Mouse (Mus musculus) midbrain, embryonic 12.5 days (tissue): ENCODE results near the gene Impdh1. TPM values are rescaled to one million over a fixed set of nuclear protein-coding genes. Genes with fewer than 3 reads are reported as not detected.
"Not testable (repeated sequence)": the region's sequence is repeated elsewhere in the genome, so short reads cannot be mapped to it uniquely, and the experiment has no call there.

Experiments
- ATAC-seq: fragments of 200-750 bp; cut with Nextera tagmentation; 2 replicates; pipeline ENCODE4 v1.8.0; 2017; ENCODE audit warnings: low read depth, moderate TSS enrichment, moderate library complexity; ENCODE audit not compliant: low FRiP score
- H3K27ac ChIP-seq: fragments of 300-500 bp; sonication (generic); replicated peaks from 2 replicates; pipeline ENCODE4 v1.5.1; 2016; ENCODE audit warnings: mild to moderate bottlenecking
- H3K27me3 ChIP-seq: fragments of 300-500 bp; sonication (generic); 2 replicates; pipeline ENCODE4 v1.6.1; 2016; ENCODE audit warnings: mild to moderate bottlenecking
- H3K36me3 ChIP-seq: fragments of 300-500 bp; sonication (generic); 2 replicates; pipeline ENCODE4 v1.6.1; 2016
- H3K4me1 ChIP-seq: fragments of 300-500 bp; sonication (generic); 2 replicates; pipeline ENCODE4 v1.6.1; 2016
- H3K4me2 ChIP-seq: fragments of 300-500 bp; sonication (generic); replicated peaks from 2 replicates; pipeline ENCODE4 v1.6.1; 2016; ENCODE audit warnings: mild to moderate bottlenecking, moderate library complexity
- H3K4me3 ChIP-seq: fragments of 300-500 bp; sonication (generic); 2 replicates; pipeline ENCODE4 v1.5.1; 2016; ENCODE audit warnings: mild to moderate bottlenecking
- H3K9ac ChIP-seq: fragments of 300-500 bp; sonication (generic); replicated peaks from 2 replicates; pipeline ENCODE4 v1.6.1; 2016; ENCODE audit warnings: mild to moderate bottlenecking, moderate library complexity
- H3K9me3 ChIP-seq: fragments of 300-500 bp; sonication (generic); 2 replicates; pipeline ENCODE4 v1.6.1; 2016; ENCODE audit warnings: mild to moderate bottlenecking
- WGBS: fragments of 180-500 bp; shearing (Covaris S2); methylation state at CpG from one replicate; pipeline ENCODE4 v1.1.7; 2016; 5-methylcytosine and 5-hydroxymethylcytosine counted together
- polyA plus RNA-seq: library from polyadenylated mRNA; unstranded; fragments of >200 nt; fragmentation: Nextera tagmentation; extraction: Ambion mirVana; gene quantifications from 2 replicates; pipeline ENCODE4 v1.2.1, GENCODE M21; 2016

Impdh1 gene
- polyA plus RNA-seq, 1 experiment from 2014 or later = 50.2 TPM

GRCm38 (mm10) chr6:29175113-29175512, 41.1 kb downstream of the Impdh1 start:
- H3K9ac ChIP-seq = no peak overlapping the region; the same call in 1 of the 2 replicates
- H3K4me2 ChIP-seq = no peak overlapping the region
- H3K9me3 ChIP-seq = no peaks in the 10 kb centered on the region
- no peak overlapping the region for H3K27ac ChIP-seq
- ATAC-seq = no peak
- 88% methylated on average over 3 of the region's 3 CpGs for WGBS
- peaks cover 32% of the 10 kb centered on the region for H3K4me1 ChIP-seq
- H3K36me3 ChIP-seq = no peaks in the 10 kb centered on the region
- H3K4me3 ChIP-seq = no peak overlapping the region
- peaks cover 92% of the 10 kb centered on the region for H3K27me3 ChIP-seq

- peaks cover 93% of the 10 kb centered on the region for H3K27me3 ChIP-seq
- H3K9me3 ChIP-seq = no peaks in the 10 kb centered on the region
- no peak for ATAC-seq
- WGBS = 25% methylated on average over 7 of the region's 7 CpGs
- no peaks in the 10 kb centered on the region for H3K36me3 ChIP-seq
- no peak overlapping the region for H3K27ac ChIP-seq
- H3K4me1 ChIP-seq = peaks cover 34% of the 10 kb centered on the region
- no peak overlapping the region for H3K9ac ChIP-seq
- no peak overlapping the region for H3K4me3 ChIP-seq
- H3K4me2 ChIP-seq = no peak overlapping the region
Measured at GRCm38 (mm10) chr6:29174368-29174767, 41.8 kb downstream of the Impdh1 start.

- Histone ChIP-seq H3K4me2 (peak overlapping the region; percentile 99), H3K4me1 (peaks cover 18% of the 10 kb centered on the region), H3K9me3 (no peaks in the 10 kb centered on the region), H3K27me3 (peaks cover 87% of the 10 kb centered on the region), H3K36me3 (no peaks in the 10 kb centered on the region), H3K9ac (peak overlapping the region; percentile 69), H3K4me3 (peak overlapping the region; percentile 54), H3K27ac (no peak overlapping the region)
- WGBS = under 1% methylated on average over 40 of the region's 40 CpGs
- ATAC-seq = peak; percentile 83
Measured at GRCm38 (mm10) chr6:29170952-29171388, 45.2 kb downstream of the Impdh1 start.

GRCm38 (mm10) chr6:29170063-29170921, 45.9 kb downstream of the Impdh1 start:
- Histone ChIP-seq H3K9ac (peak overlapping the region; percentile 69), H3K27ac (no peak overlapping the region), H3K4me2 (peak overlapping the region; percentile 99), H3K4me1 (peaks cover 18% of the 10 kb centered on the region), H3K27me3 (peaks cover 81% of the 10 kb centered on the region), H3K36me3 (no peaks in the 10 kb centered on the region), H3K4me3 (peak overlapping the region; percentile 54), H3K9me3 (no peaks in the 10 kb centered on the region)
- peak; percentile 63 for ATAC-seq
- under 1% methylated on average over 63 of the region's 63 CpGs for WGBS

- peak overlapping the region; percentile 69; the same call in 1 of the 2 replicates for H3K9ac ChIP-seq
- peak overlapping the region; percentile 54 for H3K4me3 ChIP-seq
- no peak for ATAC-seq
- H3K27me3 ChIP-seq = peaks cover 76% of the 10 kb centered on the region
- H3K4me1 ChIP-seq = peaks cover 21% of the 10 kb centered on the region
- peak overlapping the region; percentile 99 for H3K4me2 ChIP-seq
- H3K36me3 ChIP-seq = no peaks in the 10 kb centered on the region
- no peaks in the 10 kb centered on the region for H3K9me3 ChIP-seq
- H3K27ac ChIP-seq = no peak overlapping the region
- WGBS = 5% methylated on average over 12 of the region's 12 CpGs
Measured at GRCm38 (mm10) chr6:29169675-29170062, 46.5 kb downstream of the Impdh1 start.

- Histone ChIP-seq H3K4me2 (no peak overlapping the region), H3K36me3 (no peaks in the 10 kb centered on the region), H3K4me3 (no peak overlapping the region), H3K9ac (no peak overlapping the region), H3K4me1 (peaks cover 24% of the 10 kb centered on the region), H3K27ac (no peak overlapping the region), H3K27me3 (peaks cover 68% of the 10 kb centered on the region), H3K9me3 (no peaks in the 10 kb centered on the region)
- no peak for ATAC-seq
- 60% methylated on average over 2 of the region's 2 CpGs for WGBS
Measured at GRCm38 (mm10) chr6:29168871-29169270, 47.3 kb downstream of the Impdh1 start.

- no peaks in the 10 kb centered on the region for H3K9me3 ChIP-seq
- no peak for ATAC-seq
- no peak overlapping the region for H3K9ac ChIP-seq
- 35% methylated on average over 1 of the region's 1 CpGs for WGBS
- no peak overlapping the region for H3K27ac ChIP-seq
- no peak overlapping the region for H3K4me2 ChIP-seq
- H3K4me1 ChIP-seq = peaks cover 32% of the 10 kb centered on the region
- peaks cover 43% of the 10 kb centered on the region for H3K27me3 ChIP-seq
- H3K36me3 ChIP-seq = no peaks in the 10 kb centered on the region
- H3K4me3 ChIP-seq = no peak overlapping the region
Measured at GRCm38 (mm10) chr6:29166196-29166595, 50.0 kb downstream of the Impdh1 start.

- Histone ChIP-seq H3K4me2 (peak within 1 kb of the TSS; percentile 86), H3K36me3 (peaks cover 6% of the 10 kb centered on the region), H3K27ac (no peak within 1 kb of the TSS), H3K9me3 (no peaks in the 10 kb centered on the region), H3K4me1 (peaks cover 18% of the 10 kb centered on the region), H3K4me3 (peak within 1 kb of the TSS; percentile 84), H3K9ac (peak within 1 kb of the TSS; percentile 87), H3K27me3 (peaks cover 27% of the 10 kb centered on the region)
- WGBS = 8% methylated on average over 42 of the region's 42 CpGs
- peak; percentile 70 for ATAC-seq
Measured at GRCm38 (mm10) chr6:29164314-29165244, 51.6 kb downstream of the Impdh1 start, which contains the start of gene Rbm28. TSS of gene Rbm28 (minus strand) at chr6:29165006.

- Histone ChIP-seq H3K36me3 (peaks cover 39% of the 10 kb centered on the region), H3K4me1 (peaks cover 18% of the 10 kb centered on the region)
- WGBS = 98% methylated on average over 5 of the region's 5 CpGs
- H3K27me3 ChIP-seq, ATAC-seq, H3K9me3 ChIP-seq, H3K27ac ChIP-seq, H3K9ac ChIP-seq, H3K4me3 ChIP-seq, H3K4me2 ChIP-seq: not testable (repeated sequence)
Measured at GRCm38 (mm10) chr6:29161291-29161690, 54.9 kb downstream of the Impdh1 start.

- H3K27me3 ChIP-seq = no peaks in the 10 kb centered on the region
- peaks cover 18% of the 10 kb centered on the region for H3K4me1 ChIP-seq
- no peak overlapping the region for H3K4me3 ChIP-seq
- no peaks in the 10 kb centered on the region for H3K9me3 ChIP-seq
- no peak overlapping the region for H3K9ac ChIP-seq
- no peak for ATAC-seq
- no peak overlapping the region for H3K4me2 ChIP-seq
- H3K27ac ChIP-seq = no peak overlapping the region
- H3K36me3 ChIP-seq = peaks cover 44% of the 10 kb centered on the region
- 87% methylated on average over 2 of the region's 2 CpGs for WGBS
Measured at GRCm38 (mm10) chr6:29160786-29161185, 55.4 kb downstream of the Impdh1 start.

GRCm38 (mm10) chr6:29156326-29156725, 59.8 kb downstream of the Impdh1 start:
- H3K27me3 ChIP-seq = no peaks in the 10 kb centered on the region
- H3K9ac ChIP-seq = no peak overlapping the region
- H3K4me3 ChIP-seq = no peak overlapping the region
- H3K4me2 ChIP-seq = no peak overlapping the region
- WGBS = 91% methylated on average over 5 of the region's 5 CpGs
- H3K36me3 ChIP-seq = peaks cover 81% of the 10 kb centered on the region
- H3K9me3 ChIP-seq = no peaks in the 10 kb centered on the region
- H3K27ac ChIP-seq = no peak overlapping the region
- no peaks in the 10 kb centered on the region for H3K4me1 ChIP-seq
- no peak for ATAC-seq
